In genomic region chr19:31680821-31681220, GRCm38 (mm10) we compare ENCODE assay signal across 13 mouse cellular contexts.
DNase-seq lines count a peak whose midpoint lies in the region; ATAC-seq and TF ChIP-seq lines count a peak whose summit lies in the region.
"Had no signal": no experiment of that assay in that cellular context is flagged by ENCODE, and none has a peak within 500 bp of the region (broad histone marks: within the 10 kb centered on the region; RNA-seq: fewer than 3 reads in every experiment).

No protein-coding gene starts in this region.

- no peak for DNase-seq in frontal cortex, postnatal 14 days (ENCODE audit: low spot score in 2 of 2)
- DNase-seq in left cerebral cortex, adult 2 months (ENCODE audit: extremely low spot score in 1 of 2, low spot score in 2 of 2) = no peak
- DNase-seq in left cerebral cortex, postnatal 36 days (ENCODE audit: low spot score in 2 of 2) = no peak
- DNase-seq in CH12.LX (ENCODE audit: extremely low read depth) = peak; percentile 30
- peak; percentile 52 for DNase-seq in embryo, embryonic 11 days
- DNase-seq in gastrocnemius, postnatal 4 days (ENCODE audit: low spot score in 2 of 2) = no peak
- DNase-seq in ovary, adult 18-20 months (ENCODE audit: low spot score) = no peak
- DNase-seq: gastrocnemius, postnatal 10 days; heart, postnatal 4 days; right cerebral cortex, postnatal 14 days had no signal

- no peaks in the 10 kb centered on the region for H3K9me3 ChIP-seq in CH12.LX (replicated peaks; ENCODE audit: low read length)
- H3K9me3 ChIP-seq: limb, embryonic 12.5 days; neural tube, embryonic 13.5 days had no signal

- no peaks in the 10 kb centered on the region for H3K36me3 ChIP-seq in CH12.LX (replicated peaks in 1 of 2; ENCODE audit: control insufficient read depth in 1 of 2, insufficient read depth in 1 of 2, low read length in 1 of 2)
- H3K36me3 ChIP-seq: limb, embryonic 12.5 days; neural tube, embryonic 13.5 days had no signal

- no peaks in the 10 kb centered on the region for H3K4me1 ChIP-seq in CH12.LX (ENCODE audit: control insufficient read depth in 1 of 2, insufficient read depth in 2 of 2)
- H3K4me1 ChIP-seq: limb, embryonic 12.5 days; neural tube, embryonic 13.5 days had no signal

- in situ Hi-C loops in CH12.LX (cut with MboI; ENCODE audit: low pct_ligation_motif_present, low pct_unique_long_range_greater_than_20kb, low sequenced_read_pairs) = no loop called here

- no peaks in the 10 kb centered on the region for H3K27me3 ChIP-seq in CH12.LX (replicated peaks)
- H3K27me3 ChIP-seq: limb, embryonic 12.5 days; neural tube, embryonic 13.5 days had no signal

- dilution Hi-C loops in CH12.LX (cut with MboI; ENCODE audit: extremely low pct_ligation_motif_present, extremely low pct_unique_long_range_greater_than_20kb, low sequenced_read_pairs) = no loop called here

- TF ChIP-seq POLR2A in CH12.LX (IDR thresholded peaks at IDR 0.05; ENCODE audit: low read depth, low read length) = no peak

- H3K4me2 ChIP-seq in CH12.LX (ENCODE audit: insufficient read depth, low read depth, poor library complexity, severe bottlenecking) = no peak overlapping the region
- H3K4me2 ChIP-seq: limb, embryonic 12.5 days; neural tube, embryonic 13.5 days had no signal

- TF ChIP-seq CTCF in left cerebral cortex, adult 2 months (IDR thresholded peaks at IDR 0.05) = peak; percentile 81
- peak in 1 of 2 experiments; percentile 67; a peak in 2 of 4 replicates for TF ChIP-seq CTCF in CH12.LX (conservative IDR thresholded peaks at IDR 0.05 in 1 of 2, IDR thresholded peaks at IDR 0.05 in 1 of 2; ENCODE audit: low read depth in 2 of 2, low read length in 2 of 2)

- peak; percentile 72 for TF ChIP-seq RAD21 in CH12.LX (IDR thresholded peaks at IDR 0.05; ENCODE audit: low read depth, low read length)

- no peak overlapping the region for H3K4me3 ChIP-seq in left cerebral cortex, adult 2 months
- H3K4me3 ChIP-seq in CH12.LX (replicated peaks in 1 of 3; ENCODE audit: low read depth in 2 of 3, low read length in 2 of 3, poor library complexity in 1 of 3) = no peak overlapping the region
- H3K4me3 ChIP-seq: limb, embryonic 12.5 days; neural tube, embryonic 13.5 days had no signal

- no peak overlapping the region for H3K27ac ChIP-seq in left cerebral cortex, adult 2 months
- H3K27ac ChIP-seq in CH12.LX (ENCODE audit: insufficient read depth, low read depth) = no peak overlapping the region
- H3K27ac ChIP-seq: limb, embryonic 12.5 days; neural tube, embryonic 13.5 days had no signal

- ATAC-seq in frontal cortex, adult (ENCODE audit: low TSS enrichment) = peak; percentile 76; the same call in 1 of the 2 replicates

- H3K9ac ChIP-seq in CH12.LX (ENCODE audit: insufficient read depth, low read depth) = no peak overlapping the region
- H3K9ac ChIP-seq: limb, embryonic 12.5 days; neural tube, embryonic 13.5 days had no signal

- intact Hi-C loops in left cerebral cortex, adult 2 months (cut with DNase I) = loop anchor here (10.0 kb wide), 1 partner anchor 1016 kb away; no protein-coding TSS in a partner anchor
- intact Hi-C loops in left cerebral cortex, postnatal 36 days (cut with DNase I) = loop anchor here (5.0 to 10.0 kb wide), 3 partner anchors 339 to 1016 kb away; no protein-coding TSS in a partner anchor

- H3K79me2 ChIP-seq in CH12.LX (replicated peaks; ENCODE audit: control insufficient read depth, extremely low read depth, insufficient read depth, poor library complexity, severe bottlenecking) = no peaks in the 10 kb centered on the region

- no peak for TF ChIP-seq EP300 in CH12.LX (IDR thresholded peaks at IDR 0.05; ENCODE audit: low read length)

TF ChIP-seq in CH12.LX, 34 proteins besides CTCF, POLR2A, EP300 and RAD21:
- TF ChIP-seq ETS1 (conservative IDR thresholded peaks at IDR 0.05; ENCODE audit: low read depth, low read length) (no peak), POLR2AphosphoS2 (IDR thresholded peaks at IDR 0.05; ENCODE audit: low read depth, low read length) (no peak), JUND (conservative IDR thresholded peaks at IDR 0.05; ENCODE audit: low read depth, low read length) (no peak), SMC3 (IDR thresholded peaks at IDR 0.05; ENCODE audit: low read depth, low read length) (peak; percentile 44), GABPA (IDR thresholded peaks at IDR 0.05; ENCODE audit: insufficient replicate concordance, low read depth, low read length) (no peak)

Comparison
In these comparisons a context has a peak if more than half of its experiments do, and no peak if none do; other contexts are left out.
1. DNase-seq: peak in CH12.LX (single experiment) and embryo, embryonic 11 days (single experiment); none in frontal cortex, postnatal 14 days (0 of 2), left cerebral cortex, adult 2 months (0 of 2), left cerebral cortex, postnatal 36 days (0 of 2), gastrocnemius, postnatal 4 days (0 of 2) and ovary, adult 18-20 months (single experiment).